26 mouse cellular contexts compared by ENCODE assay signal in genomic region chr16:8758193-8758592, GRCm38 (mm10).
"Had no signal": no experiment of that assay in that cellular context is flagged by ENCODE, and none has a peak within 500 bp of the region (broad histone marks: within the 10 kb centered on the region; RNA-seq: fewer than 3 reads in every experiment).

No protein-coding gene starts in this region.

- H3K4me1 ChIP-seq: hindbrain, embryonic 13.5 days; hindbrain, embryonic 15.5 days; kidney, embryonic 15.5 days; limb, embryonic 13.5 days; limb, embryonic 15.5 days had no signal

- ATAC-seq: hindbrain, postnatal 0 days; intestine, embryonic 16.5 days had no signal

- H3K4me2 ChIP-seq: heart, embryonic 11.5 days; heart, embryonic 13.5 days; heart, embryonic 15.5 days; hindbrain, embryonic 13.5 days; hindbrain, embryonic 15.5 days; kidney, embryonic 15.5 days; limb, embryonic 13.5 days; limb, embryonic 15.5 days; liver, embryonic 11.5 days had no signal

- H3K4me3 ChIP-seq: heart, adult 2 months; heart, embryonic 13.5 days; heart, embryonic 15.5 days; hindbrain, embryonic 13.5 days; hindbrain, embryonic 15.5 days; kidney, embryonic 15.5 days; limb, embryonic 13.5 days; limb, embryonic 15.5 days had no signal

- H3K36me3 ChIP-seq: heart, embryonic 13.5 days; heart, embryonic 15.5 days; hindbrain, embryonic 13.5 days; hindbrain, embryonic 15.5 days; kidney, embryonic 15.5 days; limb, embryonic 13.5 days; limb, embryonic 15.5 days had no signal

- H3K27me3 ChIP-seq: heart, embryonic 13.5 days; heart, embryonic 15.5 days; hindbrain, embryonic 13.5 days; hindbrain, embryonic 15.5 days; kidney, embryonic 15.5 days; limb, embryonic 13.5 days; limb, embryonic 15.5 days had no signal

- H3K27ac ChIP-seq: heart, adult 2 months; heart, embryonic 13.5 days; heart, embryonic 15.5 days; hindbrain, embryonic 13.5 days; hindbrain, embryonic 15.5 days; hindbrain, postnatal 0 days; kidney, embryonic 15.5 days; kidney, postnatal 0 days; limb, embryonic 13.5 days; limb, embryonic 15.5 days had no signal

- H3K9me3 ChIP-seq: heart, embryonic 13.5 days; heart, embryonic 15.5 days; hindbrain, embryonic 13.5 days; hindbrain, embryonic 15.5 days; kidney, embryonic 15.5 days; limb, embryonic 13.5 days; limb, embryonic 15.5 days had no signal

- DNase-seq: gastrocnemius, postnatal 14 days; gastrocnemius, postnatal 36 days; heart, adult 11 months; heart, adult 2 months; heart, postnatal 14 days; heart, postnatal 36 days; kidney, adult 11 months; kidney, adult 2 months; kidney, adult 9 months; kidney, postnatal 14 days; kidney, postnatal 36 days; layer of hippocampus, adult 9-11 months; layer of hippocampus, postnatal 36 days; left cerebral cortex, postnatal 4 days had no signal

- H3K9ac ChIP-seq: heart, embryonic 13.5 days; heart, embryonic 15.5 days; hindbrain, embryonic 13.5 days; hindbrain, embryonic 15.5 days; kidney, embryonic 15.5 days; limb, embryonic 13.5 days; limb, embryonic 15.5 days had no signal
